Mouse (Mus musculus) layer of hippocampus, adult 9-11 months (tissue): ENCODE results near the gene Fam185a.

Experiments
- DNase-seq: peaks from one replicate; pipeline ENCODE4 v3.0.0; 2022

Fam185a gene

DNA sequence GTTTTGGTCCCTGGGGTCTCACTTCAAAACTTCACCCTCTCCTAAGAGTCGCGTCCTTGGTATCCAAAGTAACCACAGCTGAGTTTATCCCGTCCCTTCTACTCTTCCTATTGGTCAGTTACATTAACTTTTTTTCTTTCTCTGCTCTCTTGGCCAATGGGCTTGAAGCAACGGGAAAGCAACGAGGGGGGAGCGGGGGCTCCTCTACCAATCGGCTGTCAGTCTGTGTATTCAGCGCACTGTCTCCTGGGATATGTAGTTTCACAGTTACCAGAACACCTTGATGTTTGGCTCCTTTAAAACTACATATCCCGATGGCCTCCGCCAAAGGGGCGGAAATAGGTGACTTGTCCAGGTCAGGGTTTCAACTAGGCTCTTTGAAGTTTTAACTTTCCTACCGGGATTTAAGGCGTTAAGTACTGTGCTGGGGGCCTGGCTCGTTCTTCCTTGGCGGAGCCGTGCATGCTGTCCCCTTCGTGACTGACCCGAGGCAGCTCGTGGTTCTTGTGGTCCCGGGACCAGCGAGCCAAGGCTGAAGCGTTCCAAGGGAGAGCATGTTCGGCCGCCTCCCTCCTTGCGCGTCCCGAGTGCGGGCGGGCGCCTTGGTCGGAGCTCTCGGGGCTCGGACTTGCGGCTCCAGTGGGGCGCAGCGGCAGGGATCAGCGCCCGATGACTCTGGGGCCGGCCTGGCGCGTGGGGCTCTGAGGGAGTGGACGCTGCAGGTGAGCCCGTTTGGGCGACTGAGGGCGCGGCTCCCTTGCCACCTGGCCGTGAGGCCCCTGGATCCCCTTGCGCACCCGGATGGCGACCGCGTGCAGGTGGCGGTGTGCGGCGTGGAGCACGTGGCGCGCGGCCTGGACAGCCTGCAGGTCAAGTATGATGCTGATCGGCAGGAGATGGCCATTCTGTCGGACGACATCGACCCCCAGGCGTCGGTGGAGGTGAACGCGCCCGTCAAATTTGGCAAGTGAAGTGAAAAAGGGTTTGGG, at the start of gene Fam185a, which contains the start of gene Ccdc146:
Gene Fam185a (plus strand): TSS at position 345 of the 989 bp plus-strand sequence.
Gene Ccdc146 (minus strand): TSS at position 64 of the 989 bp plus-strand sequence.
- peak; percentile 98 for DNase-seq

GRCm38 (mm10) chr5:21376935-21377334, 47.8 kb upstream of the Fam185a start:
- DNase-seq: no peak

DNA sequence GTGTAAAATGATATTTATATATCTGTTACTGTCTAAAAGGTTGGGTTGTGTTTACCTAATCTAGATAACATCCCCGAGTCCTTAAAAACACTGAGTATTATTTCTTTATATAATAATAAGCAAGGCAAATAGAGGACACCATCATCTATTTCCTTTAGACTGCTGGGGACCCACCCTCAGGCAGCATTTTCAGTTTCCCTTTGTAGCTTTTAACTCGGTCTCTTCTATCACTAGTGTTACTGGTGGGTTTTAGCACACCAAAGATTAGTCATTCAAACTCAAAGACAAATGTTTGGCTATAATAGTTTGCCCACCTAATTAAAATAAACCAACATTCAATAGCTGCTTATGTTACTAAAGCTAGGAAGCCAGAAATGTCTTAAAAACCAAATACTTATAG, 46.4 kb upstream of the Fam185a start:
- no peak for DNase-seq

GRCm38 (mm10) chr5:21381986-21382385, 42.8 kb upstream of the Fam185a start:
- DNase-seq: no peak

- DNase-seq: no peak
Measured at GRCm38 (mm10) chr5:21382678-21383077, 42.1 kb upstream of the Fam185a start.

DNA sequence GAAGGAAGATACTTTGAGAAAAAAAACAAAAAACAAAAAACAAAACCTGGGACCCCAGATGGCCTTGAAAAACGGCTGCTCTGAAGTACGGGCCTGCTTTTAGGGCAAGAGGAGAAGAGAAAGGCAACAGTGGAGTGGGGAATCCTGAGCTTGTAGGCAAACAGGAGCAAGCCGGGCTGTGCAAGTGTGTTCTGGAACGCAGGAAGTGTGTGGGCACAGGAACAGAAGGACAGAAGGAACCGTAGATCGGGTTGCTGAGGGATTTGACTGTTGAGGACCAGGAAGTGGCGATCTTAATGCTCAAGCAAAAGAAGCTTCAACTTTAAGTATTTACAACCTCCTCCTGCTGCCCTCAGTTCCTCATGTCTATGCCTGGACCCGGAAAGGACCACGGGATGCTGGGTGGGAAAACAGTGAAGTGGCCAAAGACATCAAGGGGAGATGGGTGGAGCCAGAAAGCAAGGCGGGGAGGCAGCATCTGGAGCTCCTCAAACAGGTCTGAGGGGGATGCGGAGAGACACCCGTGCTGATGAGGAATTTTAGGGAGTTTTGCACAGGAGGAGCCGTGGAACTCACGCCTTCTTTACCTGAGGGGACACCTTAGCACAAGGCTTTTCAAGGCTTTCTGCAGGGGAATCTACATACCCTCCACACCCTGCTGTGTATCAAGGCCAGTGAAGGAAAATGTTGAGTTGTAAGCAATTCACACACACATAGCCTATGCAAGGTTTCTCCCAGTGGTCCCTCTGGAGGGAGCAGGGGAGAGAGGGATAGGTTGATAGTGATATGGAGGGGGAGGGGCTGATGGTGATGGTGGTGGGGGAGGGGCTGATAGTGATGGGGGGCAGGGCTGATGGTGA, 41.1 kb upstream of the Fam185a start:
- DNase-seq: peak; percentile 30

GRCm38 (mm10) chr5:21384252-21384960, 40.4 kb upstream of the Fam185a start:
- no peak for DNase-seq

GRCm38 (mm10) chr5:21384976-21385375, 39.8 kb upstream of the Fam185a start:
- DNase-seq: no peak

DNA sequence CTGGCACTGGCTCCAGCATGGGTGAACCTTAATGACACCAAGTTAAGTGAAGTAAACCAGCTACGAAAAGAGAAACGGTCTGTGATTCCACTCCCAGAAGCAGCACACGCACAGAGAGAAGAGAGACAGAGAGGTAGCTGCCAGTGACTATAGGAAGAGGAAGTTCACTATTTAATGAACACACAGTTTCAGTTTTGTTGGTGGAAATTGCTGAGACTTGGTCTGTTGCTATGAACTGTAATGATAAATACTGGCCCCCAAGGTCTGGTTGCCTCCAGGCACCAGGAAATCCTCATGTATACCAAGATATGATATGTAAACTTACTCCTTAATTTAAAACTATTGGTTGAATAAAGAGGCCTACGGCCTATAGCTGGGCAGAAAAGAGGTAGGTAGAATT, 38.3 kb upstream of the Fam185a start:
- DNase-seq: no peak

- no peak for DNase-seq
Measured at GRCm38 (mm10) chr5:21387340-21387739, 37.4 kb upstream of the Fam185a start.

DNA sequence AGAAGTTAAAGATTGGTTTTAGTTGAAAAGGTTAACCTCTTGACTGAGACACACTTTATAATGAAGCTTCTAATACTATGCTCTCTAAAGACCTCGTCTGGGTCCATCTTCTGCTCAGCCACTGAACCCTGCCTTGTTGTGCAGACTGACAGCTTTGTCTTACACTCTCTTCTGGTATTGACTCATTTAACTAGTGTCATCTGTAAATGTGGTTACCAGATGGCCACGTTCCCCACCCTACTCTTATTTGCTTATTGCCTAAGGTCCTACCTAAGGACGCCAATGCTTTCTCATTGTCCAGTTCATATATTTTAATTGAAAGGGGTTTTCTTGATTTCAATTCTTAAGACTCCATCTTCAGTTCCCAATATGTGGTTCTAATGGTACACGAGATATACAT, 35.9 kb upstream of the Fam185a start:
- no peak for DNase-seq

GRCm38 (mm10) chr5:21391616-21392384, 33.0 kb upstream of the Fam185a start:
- DNase-seq: no peak

DNA sequence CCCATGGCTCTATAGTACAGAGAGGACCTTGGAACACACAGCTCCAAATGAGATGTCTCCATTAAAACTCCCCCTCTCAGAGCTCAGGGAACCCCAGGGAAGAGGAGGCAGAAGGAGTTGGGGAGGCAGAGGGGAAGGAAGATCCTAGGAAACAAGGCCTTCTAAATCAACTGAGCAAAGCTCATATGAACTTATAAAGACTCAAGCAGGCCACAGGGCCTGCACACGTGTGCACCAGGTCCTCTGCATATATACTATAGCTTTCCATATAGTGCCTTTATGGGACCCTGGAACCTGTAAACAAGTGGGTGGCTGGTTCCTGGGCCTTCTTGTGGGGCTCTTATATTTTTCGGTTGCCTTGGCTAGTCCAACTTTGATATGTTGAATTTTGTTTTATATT, 30.2 kb upstream of the Fam185a start:
- DNase-seq: no peak

- no peak for DNase-seq
Measured at GRCm38 (mm10) chr5:21395205-21395840, 29.4 kb upstream of the Fam185a start.

DNA sequence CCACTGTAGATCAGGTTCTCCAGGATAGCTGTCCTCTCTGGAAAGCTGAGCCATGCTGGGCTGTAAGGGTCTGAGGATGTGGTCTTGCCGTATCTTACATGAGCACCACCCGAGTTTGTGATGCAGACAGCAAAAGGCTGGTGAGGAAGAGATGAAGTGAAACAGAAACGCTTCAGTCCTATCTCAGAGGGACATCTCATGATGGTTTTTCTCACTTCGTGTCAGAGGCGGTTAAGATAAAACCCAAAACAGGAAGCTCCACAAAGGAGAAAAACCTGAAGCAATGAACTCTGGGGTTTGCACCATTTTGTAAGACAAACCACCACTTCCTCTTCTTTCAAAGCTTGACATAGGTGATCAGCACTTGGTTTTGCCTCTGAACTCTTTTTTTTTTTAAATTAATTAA, 13.5 kb upstream of the Fam185a start:
- peak; percentile 45 for DNase-seq

GRCm38 (mm10) chr5:21412056-21412455, 12.7 kb upstream of the Fam185a start:
- no peak for DNase-seq

DNA sequence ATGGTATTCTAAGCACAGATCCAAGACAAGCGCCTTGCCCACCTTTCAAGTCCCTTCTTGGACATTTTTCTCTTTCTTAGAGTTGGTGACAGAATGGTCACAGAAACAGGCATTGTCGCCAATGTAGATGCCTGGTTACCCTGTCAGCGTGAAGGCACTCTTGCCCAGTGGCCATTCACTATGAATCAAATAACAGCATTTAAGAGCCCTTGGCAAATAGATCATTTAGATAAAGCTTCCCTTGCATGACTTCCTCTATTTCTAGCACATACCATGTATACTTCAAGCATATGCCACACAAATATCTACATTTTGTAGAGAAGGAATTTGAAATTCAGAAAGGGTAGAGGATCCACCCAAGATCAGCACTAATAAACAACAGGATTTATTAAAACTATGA, 11.4 kb upstream of the Fam185a start:
- DNase-seq: no peak

- no peak for DNase-seq
Measured at GRCm38 (mm10) chr5:21414116-21414820, 10.5 kb upstream of the Fam185a start.

GRCm38 (mm10) chr5:21418613-21419012, 6.1 kb upstream of the Fam185a start:
- no peak for DNase-seq

DNA sequence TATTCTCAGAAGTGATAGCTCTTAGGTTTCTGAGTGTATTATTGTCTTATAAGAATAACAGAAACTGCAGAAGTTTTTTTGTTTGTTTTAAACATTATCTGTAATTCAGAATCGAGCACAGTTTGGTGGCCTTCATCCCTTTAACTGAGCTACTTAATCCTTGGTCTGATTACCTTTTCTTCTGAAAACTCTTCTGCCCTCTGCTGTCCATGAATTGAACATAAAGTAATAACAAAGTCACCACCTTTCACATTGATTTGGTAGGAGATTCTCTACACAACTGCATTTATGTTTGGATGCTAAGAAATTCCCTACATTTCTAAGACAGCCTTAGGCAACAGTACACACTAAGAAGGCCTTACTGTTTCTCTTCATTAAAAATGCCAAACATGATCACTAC, 4.1 kb upstream of the Fam185a start:
- no peak for DNase-seq

- DNase-seq: no peak
Measured at GRCm38 (mm10) chr5:21426666-21427065, 1.9 kb downstream of the Fam185a start.
